Mouse (Mus musculus) CH12.LX (cell line): Measurements from ENCODE around the gene Lmod3.

ENCODE experiments used
- CTCF ChIP-seq, 2 experiments: IDR thresholded peaks in 1 of 2; conservative IDR thresholded peaks in 1 of 2; 2 replicates each; pipeline ENCODE4 v1.5.1; 2011 to 2012; ENCODE audit warnings: low read depth in 2 of 2, low read length in 2 of 2, improper control_type of control experiment in 1 of 2, inconsistent platforms in 1 of 2, mild to moderate bottlenecking in 1 of 2, moderate library complexity in 1 of 2
- IRF4 ChIP-seq: IDR thresholded peaks from 2 replicates; pipeline ENCODE4 v1.6.1; 2014; ENCODE audit warnings: low read depth, mild to moderate bottlenecking, inconsistent platforms, low read length, improper control_type of control experiment
- JUND ChIP-seq: conservative IDR thresholded peaks from 2 replicates; pipeline ENCODE4 v1.6.1; 2011; ENCODE audit warnings: low read depth, low read length, improper control_type of control experiment
- KAT2A ChIP-seq: IDR thresholded peaks from 2 replicates; pipeline ENCODE4 v1.6.1; 2012; ENCODE audit warnings: low read length, improper control_type of control experiment, inconsistent platforms; ENCODE audit not compliant: insufficient replicate concordance
- POLR2A ChIP-seq: IDR thresholded peaks from 2 replicates; pipeline ENCODE4 v1.6.1; 2011; ENCODE audit warnings: low read depth, mild to moderate bottlenecking, improper control_type of control experiment, low read length
- USF1 ChIP-seq: IDR thresholded peaks from 2 replicates; pipeline ENCODE4 v1.6.1; 2014; ENCODE audit warnings: low read depth, mild to moderate bottlenecking, inconsistent platforms, low read length, improper control_type of control experiment
- USF2 ChIP-seq: conservative IDR thresholded peaks from 2 replicates; pipeline ENCODE4 v1.6.1; 2011; ENCODE audit warnings: low read depth, low read length, improper control_type of control experiment
- ZC3H11A ChIP-seq: IDR thresholded peaks from 2 replicates; pipeline ENCODE4 v1.6.1; 2012; ENCODE audit warnings: low read depth, mild to moderate bottlenecking, inconsistent platforms, low read length, improper control_type of control experiment

GRCm38 (mm10) chr6:97210962-97211601, 41.5 kb downstream of the Lmod3 start:
- TF ChIP-seq JUND (no peak), ZC3H11A (no peak), CTCF (conservative IDR thresholded peaks at IDR 0.05 in 1 of 2, IDR thresholded peaks at IDR 0.05 in 1 of 2; ENCODE audit: low read depth in 2 of 2, low read length in 2 of 2) (no peak), USF2 (no peak), USF1 (no peak), IRF4 (no peak), KAT2A (no peak), POLR2A (no peak; the same call in 1 of the 2 replicates)
